ENCODE assay signal across 11 mouse cellular contexts in genomic region chr5:28466351-28466750, GRCm38 (mm10). TPM values are rescaled to one million over a fixed set of nuclear protein-coding genes. Genes with fewer than 3 reads are reported as not detected.
A peak's percentile ranks its signal among the peaks of the same experiment; 100 is the strongest.
DNase-seq lines count a peak whose midpoint lies in the region; ATAC-seq and TF ChIP-seq lines count a peak whose summit lies in the region.
"Had no signal": no experiment of that assay in that cellular context is flagged by ENCODE, and none has a peak within 500 bp of the region (broad histone marks: within the 10 kb centered on the region; RNA-seq: fewer than 3 reads in every experiment).

No protein-coding gene starts in this region.

- no peaks in the 10 kb centered on the region for H3K9me3 ChIP-seq in embryonic facial prominence, embryonic 13.5 days
- H3K9me3 ChIP-seq in hindbrain, embryonic 14.5 days (ENCODE audit: control insufficient read depth, low read length), result no peaks in the 10 kb centered on the region
- H3K9me3 ChIP-seq in midbrain, embryonic 16.5 days (replicated peaks; ENCODE audit: control insufficient read depth, low read length, poor library complexity, severe bottlenecking), result no peaks in the 10 kb centered on the region

- ATAC-seq in embryonic facial prominence, embryonic 13.5 days (ENCODE audit: insufficient number of reproducible peaks, insufficient read depth, low FRiP score, low TSS enrichment, low read depth), result no peak
- ATAC-seq in hindbrain, embryonic 14.5 days (ENCODE audit: low FRiP score), result no peak
- ATAC-seq in midbrain, embryonic 16.5 days, result 0 out of 2 replicates have a peak, but pooled peaks have one; percentile 4

- no peak for TF ChIP-seq CTCF in layer of hippocampus, adult 2 months (conservative IDR thresholded peaks at IDR 0.05)

- H3K4me3 ChIP-seq in layer of hippocampus, adult 2 months, result peak overlapping the region; percentile 61
- peak overlapping the region; percentile 56 for H3K4me3 ChIP-seq in embryonic facial prominence, embryonic 13.5 days
- H3K4me3 ChIP-seq in hindbrain, embryonic 14.5 days (replicated peaks; ENCODE audit: low read length), result peak overlapping the region; percentile 60
- H3K4me3 ChIP-seq in midbrain, embryonic 16.5 days (ENCODE audit: low read depth, low read length), result peak overlapping the region; percentile 58
- H3K4me3 ChIP-seq: erythroblast, embryonic 14.5 days; myocyte had no signal

- H3K27ac ChIP-seq in layer of hippocampus, adult 2 months, result no peak overlapping the region
- no peak overlapping the region for H3K27ac ChIP-seq in embryonic facial prominence, embryonic 13.5 days
- peak overlapping the region; percentile 68 for H3K27ac ChIP-seq in hindbrain, embryonic 14.5 days
- peak overlapping the region; percentile 81 for H3K27ac ChIP-seq in midbrain, embryonic 16.5 days (ENCODE audit: low read length)

- under 1% methylated on average over 15 of the region's 15 CpGs for WGBS in embryonic facial prominence, embryonic 13.5 days
- WGBS in hindbrain, embryonic 14.5 days, result 0% methylated on average over 15 of the region's 15 CpGs
- 0% methylated on average over 15 of the region's 15 CpGs for WGBS in midbrain, embryonic 16.5 days

- no peak overlapping the region for H3K9ac ChIP-seq in embryonic facial prominence, embryonic 13.5 days
- peak overlapping the region; percentile 52 for H3K9ac ChIP-seq in hindbrain, embryonic 14.5 days
- peak overlapping the region; percentile 66 for H3K9ac ChIP-seq in midbrain, embryonic 16.5 days (ENCODE audit: low read depth, low read length)

- H3K36me3 ChIP-seq in embryonic facial prominence, embryonic 13.5 days, result no peaks in the 10 kb centered on the region
- H3K36me3 ChIP-seq in hindbrain, embryonic 14.5 days (replicated peaks; ENCODE audit: control insufficient read depth, insufficient read depth), result no peaks in the 10 kb centered on the region
- no peaks in the 10 kb centered on the region for H3K36me3 ChIP-seq in midbrain, embryonic 16.5 days (ENCODE audit: control insufficient read depth, insufficient read depth, low read length)

- no peak for DNase-seq in layer of hippocampus, adult 2 months (ENCODE audit: low spot score in 2 of 2)
- DNase-seq in layer of hippocampus, adult 8-10 months (ENCODE audit: low spot score in 2 of 2), result no peak
- no peak for DNase-seq in hindbrain, embryonic 14.5 days (ENCODE audit: low spot score)
- no peak for DNase-seq in ovary, postnatal 14 days (ENCODE audit: low spot score)
- no peak for DNase-seq in embryo, embryonic 10 days (ENCODE audit: low spot score)
- no peak for DNase-seq in left cerebral cortex, adult 18-20 months (ENCODE audit: low spot score in 2 of 2)

- peak overlapping the region; percentile 95 for H3K4me2 ChIP-seq in embryonic facial prominence, embryonic 13.5 days
- peak overlapping the region; percentile 95 for H3K4me2 ChIP-seq in hindbrain, embryonic 14.5 days (replicated peaks)
- peak overlapping the region; percentile 87 for H3K4me2 ChIP-seq in midbrain, embryonic 16.5 days (ENCODE audit: low read length)

- H3K27me3 ChIP-seq in embryonic facial prominence, embryonic 13.5 days, result peaks cover 100% of the 10 kb centered on the region
- peaks cover 85% of the 10 kb centered on the region for H3K27me3 ChIP-seq in hindbrain, embryonic 14.5 days (ENCODE audit: control insufficient read depth, insufficient read depth, low read length)
- H3K27me3 ChIP-seq in midbrain, embryonic 16.5 days (ENCODE audit: control insufficient read depth, insufficient read depth, low read depth, low read length), result peaks cover 55% of the 10 kb centered on the region

- peaks cover 32% of the 10 kb centered on the region for H3K4me1 ChIP-seq in embryonic facial prominence, embryonic 13.5 days
- 0 out of 2 replicates have a peak, but pooled peaks cover 6% of the 10 kb centered on the region for H3K4me1 ChIP-seq in hindbrain, embryonic 14.5 days (replicated peaks; ENCODE audit: control insufficient read depth, insufficient read depth, low read length)
- H3K4me1 ChIP-seq in midbrain, embryonic 16.5 days (ENCODE audit: control insufficient read depth, insufficient read depth, low read length), result peaks cover 19% of the 10 kb centered on the region

RNA-seq across cellular contexts. Expression of gene Shh, which starts 0.7 kb away (rescaled TPM):
- 1 to 10 TPM; 1.1 to 1.4 TPM for total RNA-seq in layer of hippocampus, adult 2 months (2021)
- 1 to 10 TPM in 3 of 4 experiments, under 1 TPM in 1; 0.83 to 1.7 (median 1.5) TPM for total RNA-seq in layer of hippocampus, adult 8-10 months (2022)
- polyA plus RNA-seq in embryonic facial prominence, embryonic 13.5 days (2015; fragmentation: Nextera tagmentation; extraction: Ambion mirVana), result 1.0 TPM in 2 replicates
- 1.3 and 1.4 TPM in 2 replicates for polyA plus RNA-seq in hindbrain, embryonic 14.5 days (2014; fragmentation: Nextera tagmentation; extraction: Ambion mirVana)
- polyA plus RNA-seq in midbrain, embryonic 16.5 days (2015; fragmentation: Nextera tagmentation; extraction: Ambion mirVana), result 0.83 and 1.0 TPM in 2 replicates
- 1 to 10 TPM; 2.8 to 3.7 TPM for total RNA-seq in left cerebral cortex, adult 18-20 months (2021)
- total RNA-seq: MEL had no signal
- polyA plus RNA-seq: myocyte had no signal

Comparison
In these comparisons a context has a peak if more than half of its experiments do, and no peak if none do; other contexts are left out.
1. H3K27ac ChIP-seq: peak in hindbrain, embryonic 14.5 days (single experiment) and midbrain, embryonic 16.5 days (single experiment); none in layer of hippocampus, adult 2 months (single experiment) and embryonic facial prominence, embryonic 13.5 days (single experiment).
2. Peak in every context shown above with its lines, with median percentiles within 50 percentile points of each other: H3K4me3 ChIP-seq and H3K4me2 ChIP-seq.